Mouse (Mus musculus): ENCODE data around the gene Rab44.

GRCm38 (mm10) chr17:29152547-29152946 lies 38.6 kb downstream of the Rab44 start:
- TF ChIP-seq POLR2A (IDR thresholded peaks at IDR 0.05; ENCODE audit: insufficient read depth, low read length) (no peak), CTCF (IDR thresholded peaks at IDR 0.05; ENCODE audit: low read depth, low read length) (no peak)

All from ES-Bruce4 (cell line).